Mouse (Mus musculus) liver, postnatal 0 days (tissue): ENCODE measurements around the gene Cysltr2.

Experiments
- CTCF ChIP-seq: sonication (generic); IDR thresholded peaks from 2 replicates; pipeline ENCODE4 v1.5.1; 2016; ENCODE audit warnings: antibody characterized with exemption, low read depth
- EP300 ChIP-seq: IDR thresholded peaks from 2 replicates; pipeline ENCODE4 v1.6.1; 2016; ENCODE audit warnings: antibody characterized with exemption, low read depth, mild to moderate bottlenecking

GRCm38 (mm10) chr14:73048937-73049336 is at the start of gene Cysltr2:
- TF ChIP-seq CTCF (no peak), EP300 (no peak)
